Mouse (Mus musculus) MEL (cell line): ENCODE data around the gene Atp8a1. TPM values are rescaled to one million over a fixed set of nuclear protein-coding genes. Genes with fewer than 3 reads are reported as not detected.

Source experiments
- DNase-seq: peaks from one replicate; pipeline ENCODE4 v3.0.0; 2011; ENCODE audit warnings: low read depth, low spot score
- H3K27ac ChIP-seq: 2 replicates; pipeline ENCODE4 v1.5.1; 2012; ENCODE audit warnings: low read depth, mild to moderate bottlenecking, control low read depth, low read length, moderate library complexity; ENCODE audit not compliant: control insufficient read depth
- H3K27me3 ChIP-seq, 2 experiments: fragments of 150-350 bp in 1 of 2; sonication (generic) in 1 of 2; 2 replicates each; pipeline ENCODE4 v1.6.1; 2012; ENCODE audit warnings: low read length in 2 of 2, mild to moderate bottlenecking in 2 of 2, improper control_type of control experiment in 1 of 2, moderate library complexity in 1 of 2; ENCODE audit not compliant: insufficient read depth in 2 of 2, control insufficient read depth in 1 of 2
- H3K36me3 ChIP-seq, 2 experiments: 2 replicates each; pipeline ENCODE4 v1.6.1; 2012 to 2014; ENCODE audit warnings: low read length in 2 of 2, improper control_type of control experiment in 1 of 2, inconsistent platforms in 1 of 2, mild to moderate bottlenecking in 1 of 2; ENCODE audit not compliant: insufficient read depth in 2 of 2, control insufficient read depth in 1 of 2
- H3K4me1 ChIP-seq, 2 experiments: fragments of 150-350 bp in 1 of 2; sonication (generic) in 1 of 2; 2 replicates each; pipeline ENCODE4 v1.6.1; 2012; ENCODE audit warnings: low read length in 2 of 2, improper control_type of control experiment in 1 of 2, mild to moderate bottlenecking in 1 of 2; ENCODE audit not compliant: insufficient read depth in 2 of 2, control insufficient read depth in 1 of 2
- H3K4me3 ChIP-seq, 2 experiments: fragments of 150-350 bp in 1 of 2; sonication (generic) in 1 of 2; 2 replicates each; pipeline ENCODE4 v1.5.1; 2012; ENCODE audit warnings: low read depth in 2 of 2, low read length in 2 of 2, mild to moderate bottlenecking in 2 of 2, moderate library complexity in 2 of 2, control low read depth in 1 of 2, improper control_type of control experiment in 1 of 2; ENCODE audit not compliant: control insufficient read depth in 1 of 2, insufficient read depth in 1 of 2
- H3K79me2 ChIP-seq: 2 replicates; pipeline ENCODE4 v1.6.1; 2012; ENCODE audit warnings: mild to moderate bottlenecking, low read length, moderate library complexity; ENCODE audit not compliant: control insufficient read depth, poor library complexity, insufficient read depth
- H3K9ac ChIP-seq: 2 replicates; pipeline ENCODE4 v1.6.1; 2012; ENCODE audit warnings: low read depth, mild to moderate bottlenecking, control low read depth, low read length, moderate library complexity; ENCODE audit not compliant: control insufficient read depth, poor library complexity, severe bottlenecking
- H3K9me3 ChIP-seq: fragments of 150-350 bp; sonication (generic); replicated peaks from 2 replicates; pipeline ENCODE4 v1.6.1; 2012; ENCODE audit warnings: mild to moderate bottlenecking, low read length, improper control_type of control experiment, moderate library complexity; ENCODE audit not compliant: insufficient read depth
- CHD1 ChIP-seq: IDR thresholded peaks from 2 replicates; pipeline ENCODE4 v1.6.1; 2012; ENCODE audit warnings: low read depth, mild to moderate bottlenecking, inconsistent platforms, low read length, improper control_type of control experiment
- CHD2 ChIP-seq: IDR thresholded peaks from 2 replicates; pipeline ENCODE4 v1.6.1; 2011; ENCODE audit warnings: low read length, improper control_type of control experiment
- CTCF ChIP-seq, 3 experiments: IDR thresholded peaks in 2 of 3; conservative IDR thresholded peaks in 1 of 3; 2 replicates each; pipeline ENCODE4 v1.5.1; 2011 to 2012; ENCODE audit warnings: low read length in 3 of 3, low read depth in 2 of 3, mild to moderate bottlenecking in 2 of 3, improper control_type of control experiment in 1 of 3, inconsistent platforms in 1 of 3, mixed read lengths in 1 of 3, moderate library complexity in 1 of 3; ENCODE audit not compliant: control insufficient read depth in 1 of 3, insufficient read depth in 1 of 3, poor library complexity in 1 of 3, severe bottlenecking in 1 of 3
- E2F4 ChIP-seq: IDR thresholded peaks from 2 replicates; pipeline ENCODE4 v1.6.1; 2011; ENCODE audit warnings: low read depth, low read length, improper control_type of control experiment, borderline replicate concordance
- ELF1 ChIP-seq: IDR thresholded peaks from 2 replicates; pipeline ENCODE4 v1.6.1; 2014; ENCODE audit warnings: low read depth, mild to moderate bottlenecking, inconsistent platforms, low read length, improper control_type of control experiment, moderate library complexity
- ETS1 ChIP-seq: IDR thresholded peaks from 2 replicates; pipeline ENCODE4 v1.6.1; 2012; ENCODE audit warnings: low read depth, mild to moderate bottlenecking, inconsistent platforms, low read length, improper control_type of control experiment, moderate library complexity
- GABPA ChIP-seq: IDR thresholded peaks from 2 replicates; pipeline ENCODE4 v1.6.1; 2012; ENCODE audit warnings: low read depth, mild to moderate bottlenecking, inconsistent platforms, low read length, improper control_type of control experiment, moderate library complexity
- GATA1 ChIP-seq: IDR thresholded peaks from 2 replicates; pipeline ENCODE4 v1.6.1; 2011; ENCODE audit warnings: low read depth, low read length, improper control_type of control experiment
- JUND ChIP-seq: IDR thresholded peaks from 2 replicates; pipeline ENCODE4 v1.6.1; 2011; ENCODE audit warnings: low read depth, mild to moderate bottlenecking, improper control_type of control experiment, low read length
- KAT2A ChIP-seq: conservative IDR thresholded peaks from 2 replicates; pipeline ENCODE4 v1.6.1; 2012; ENCODE audit warnings: low read depth, low read length, improper control_type of control experiment, inconsistent platforms
- MAX ChIP-seq: IDR thresholded peaks from 2 replicates; pipeline ENCODE4 v1.6.1; 2011; ENCODE audit warnings: low read length, improper control_type of control experiment
- MAZ ChIP-seq: IDR thresholded peaks from 2 replicates; pipeline ENCODE4 v1.6.1; 2012; ENCODE audit warnings: low read depth, mild to moderate bottlenecking, inconsistent platforms, low read length, improper control_type of control experiment
- MYB ChIP-seq: IDR thresholded peaks from 2 replicates; pipeline ENCODE4 v1.6.1; 2011; ENCODE audit warnings: mild to moderate bottlenecking, low read depth, low read length, improper control_type of control experiment
- POLR2A ChIP-seq, 2 experiments: IDR thresholded peaks; 2 replicates each; pipeline ENCODE4 v1.6.1; 2011 to 2012; ENCODE audit warnings: low read length in 2 of 2, mild to moderate bottlenecking in 2 of 2, control low read depth in 1 of 2, improper control_type of control experiment in 1 of 2, low read depth in 1 of 2, moderate library complexity in 1 of 2; ENCODE audit not compliant: control insufficient read depth in 1 of 2, insufficient read depth in 1 of 2, poor library complexity in 1 of 2
- POLR2AphosphoS2 ChIP-seq: IDR thresholded peaks from 2 replicates; pipeline ENCODE4 v1.6.1; 2011; ENCODE audit warnings: low read length, improper control_type of control experiment
- POLR2AphosphoS5 ChIP-seq: IDR thresholded peaks from 2 replicates; pipeline ENCODE4 v1.6.1; 2012; ENCODE audit warnings: low read depth, borderline replicate concordance, mild to moderate bottlenecking, inconsistent platforms, low read length, moderate library complexity, mixed read lengths
- RAD21 ChIP-seq: IDR thresholded peaks from 2 replicates; pipeline ENCODE4 v1.6.1; 2011; ENCODE audit warnings: mild to moderate bottlenecking, low read depth, low read length, improper control_type of control experiment
- RCOR1 ChIP-seq: IDR thresholded peaks from 2 replicates; pipeline ENCODE4 v1.6.1; 2012; ENCODE audit warnings: low read depth, mild to moderate bottlenecking, inconsistent platforms, low read length, improper control_type of control experiment
- TAL1 ChIP-seq: IDR thresholded peaks from 2 replicates; pipeline ENCODE4 v1.6.1; 2012; ENCODE audit warnings: mild to moderate bottlenecking, inconsistent platforms, low read length, moderate library complexity, mixed read lengths
- UBTF ChIP-seq: IDR thresholded peaks from 2 replicates; pipeline ENCODE4 v1.6.1; 2012; ENCODE audit warnings: low read depth, mild to moderate bottlenecking, inconsistent platforms, low read length, improper control_type of control experiment, moderate library complexity, borderline replicate concordance; ENCODE audit not compliant: insufficient read depth
- ZMIZ1 ChIP-seq: IDR thresholded peaks from 2 replicates; pipeline ENCODE4 v1.6.1; 2012; ENCODE audit warnings: low read depth, mild to moderate bottlenecking, inconsistent platforms, low read length, improper control_type of control experiment, moderate library complexity
- polyA plus RNA-seq, 2 experiments: library from polyadenylated mRNA; stranded (reverse) in 1 of 2; unstranded in 1 of 2; fragments of >175 nt in 1 of 2; fragments of >200 nt in 1 of 2; gene quantifications; 2 replicates each; pipeline versions ENCODE4 v1.2.1 to v1.2.4; 2012; ENCODE audit warnings: low replicate concordance in 2 of 2, low read depth in 1 of 2; ENCODE audit not compliant: insufficient read length in 2 of 2, insufficient read depth in 1 of 2, missing spikeins in 1 of 2
- total RNA-seq: library from RNA; depleted of rRNA; stranded (reverse); fragments of 300-350 nt; gene quantifications from 2 replicates; pipeline ENCODE4 v1.2.3, GENCODE M21; 2012

The Atp8a1 gene
- total and polyA plus RNA-seq, 3 experiments: 18.2 to 22.1 TPM; not detected in 1

- Histone ChIP-seq H3K9me3 (no peaks in the 10 kb centered on the region), H3K4me1 (peaks cover 9 to 16% of the 10 kb centered on the region in 2 experiments), H3K9ac (no peak overlapping the region), H3K27ac (no peak overlapping the region), H3K36me3 (peaks cover 5 to 18% of the 10 kb centered on the region in 2 experiments), H3K4me3 (no peak overlapping the region), H3K79me2 (no peaks in the 10 kb centered on the region), H3K27me3 (no peaks in the 10 kb centered on the region)
- TF ChIP-seq TAL1 (no peak), JUND (no peak), CHD2 (no peak), POLR2AphosphoS5 (no peak), CHD1 (no peak), MYB (no peak), ZMIZ1 (no peak), CTCF (IDR thresholded peaks at IDR 0.05 in 2 of 3, conservative IDR thresholded peaks at IDR 0.05 in 1 of 3; ENCODE audit: control insufficient read depth in 1 of 3, insufficient read depth in 1 of 3, low read depth in 2 of 3, low read length in 3 of 3, poor library complexity in 1 of 3, severe bottlenecking in 1 of 3) (no peak), ELF1 (no peak), POLR2A (IDR thresholded peaks at IDR 0.05; ENCODE audit: control insufficient read depth in 1 of 2, insufficient read depth in 1 of 2, low read depth in 1 of 2, low read length in 2 of 2, poor library complexity in 1 of 2) (no peak), MAZ (no peak), GATA1 (no peak), ETS1 (no peak), UBTF (no peak), GABPA (no peak)
- DNase-seq: no peak
Measured at GRCm38 (mm10) chr5:67800801-67801200, 46.4 kb downstream of the Atp8a1 start.

- peaks cover 2 to 18% of the 10 kb centered on the region in 2 experiments for H3K36me3 ChIP-seq
- TF ChIP-seq CHD1: no peak
- no peak for TF ChIP-seq KAT2A
- no peak for TF ChIP-seq E2F4
- no peak for TF ChIP-seq POLR2A (IDR thresholded peaks at IDR 0.05; ENCODE audit: control insufficient read depth in 1 of 2, insufficient read depth in 1 of 2, low read depth in 1 of 2, low read length in 2 of 2, poor library complexity in 1 of 2)
- TF ChIP-seq RCOR1: no peak
- TF ChIP-seq ELF1: no peak
- no peak for TF ChIP-seq MAX
- TF ChIP-seq POLR2AphosphoS2: no peak
- no peak for TF ChIP-seq TAL1
- TF ChIP-seq RAD21: no peak
- no peak for DNase-seq
Measured at GRCm38 (mm10) chr5:67799785-67800184, 47.4 kb downstream of the Atp8a1 start.

More at GRCm38 (mm10) chr5:67799785-67800184, 47.4 kb downstream of the Atp8a1 start:
- no peak overlapping the region for H3K4me3 ChIP-seq
- H3K27ac ChIP-seq: no peak overlapping the region
- H3K4me1 ChIP-seq: peaks cover 9 to 16% of the 10 kb centered on the region in 2 experiments
- no peaks in the 10 kb centered on the region for H3K79me2 ChIP-seq
- no peaks in the 10 kb centered on the region for H3K9me3 ChIP-seq
- H3K27me3 ChIP-seq: no peaks in the 10 kb centered on the region
- no peak overlapping the region for H3K9ac ChIP-seq
